Mouse (Mus musculus) gastrocnemius, postnatal 25 days (tissue): ENCODE results near the gene Gm21789. TPM values are rescaled to one million over a fixed set of nuclear protein-coding genes. Genes with fewer than 3 reads are reported as not detected.
"Not testable (repeated sequence)": the region's sequence is repeated elsewhere in the genome, so short reads cannot be mapped to it uniquely, and the experiment has no call there.

Experiments
- DNase-seq: peaks from one replicate; pipeline ENCODE4 v3.0.0; 2022
- long read RNA-seq, 2 experiments: library from polyadenylated mRNA; stranded (forward); transcript quantifications; one replicate each; pipeline ENCODE4 v2.0.0; 2021
- total RNA-seq, 2 experiments: library from RNA; stranded (reverse); gene quantifications; 1 replicate in 1 of 2; 2 replicates in 1 of 2; pipeline ENCODE4 v1.2.3; 2021

Gm21789 gene
- not detected for total RNA-seq
- long read RNA-seq, experiment 1 = 0 reads
- long read RNA-seq, experiment 2 = 0 reads

GRCm38 (mm10) chrX:32941468-32941867 lies at the start of gene Gm21789:
Gm21789 (plus strand) TSS chrX:32941768.
- not testable (repeated sequence) for DNase-seq

- not testable (repeated sequence) for DNase-seq
Observed at GRCm38 (mm10) chrX:32894325-32894724, 47.2 kb upstream of the Gm21789 start, which contains the start of gene Btbd35f30. Btbd35f30 (plus strand) TSS chrX:32894625.

GRCm38 (mm10) chrX:32973597-32973996 lies 32.0 kb downstream of the Gm21789 start, which contains the start of gene Btbd35f5:
Btbd35f5 (plus strand) TSS chrX:32973897.
- DNase-seq = not testable (repeated sequence)

Other genes with a start within 250 kb of the Gm21789 start
- gene Btbd35f21, start 215.7 kb upstream of the Gm21789 start, total RNA-seq = not detected
- not detected for gene Btbd35f30, start 47.1 kb upstream of the Gm21789 start, total RNA-seq
- not detected for gene Btbd35f5, start 32.1 kb downstream of the Gm21789 start, total RNA-seq